Mouse (Mus musculus) thymus, postnatal 4 days (tissue): ENCODE results near the gene 1110008L16Rik.
A peak's percentile ranks its signal among the peaks of the same experiment; 100 is the strongest.
"Not testable (repeated sequence)": the region's sequence is repeated elsewhere in the genome, so short reads cannot be mapped to it uniquely, and the experiment has no call there.

Experiments
- DNase-seq: peaks from one replicate; pipeline ENCODE4 v3.0.0; 2021

The 1110008L16Rik gene

DNA sequence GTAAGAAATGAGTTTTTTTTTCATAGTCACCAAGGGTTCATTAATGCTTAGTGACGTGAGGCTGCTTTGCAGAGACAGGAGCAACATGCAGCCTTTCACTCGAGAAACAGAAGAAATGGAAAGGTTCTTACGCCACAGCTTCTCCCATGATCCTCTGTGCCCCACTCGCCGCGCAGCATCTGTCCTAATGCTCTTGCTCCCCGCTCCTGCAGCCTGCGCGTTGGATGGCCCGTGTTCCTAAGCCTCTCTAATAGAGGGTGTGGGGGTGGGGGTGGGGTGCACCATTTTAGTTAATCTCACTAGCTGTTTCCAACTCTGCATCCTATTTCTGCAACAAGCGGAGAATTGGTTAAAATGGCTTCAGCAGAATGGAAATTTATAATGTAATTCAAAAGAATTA, 44.6 kb downstream of the 1110008L16Rik start:
- no peak for DNase-seq

DNA sequence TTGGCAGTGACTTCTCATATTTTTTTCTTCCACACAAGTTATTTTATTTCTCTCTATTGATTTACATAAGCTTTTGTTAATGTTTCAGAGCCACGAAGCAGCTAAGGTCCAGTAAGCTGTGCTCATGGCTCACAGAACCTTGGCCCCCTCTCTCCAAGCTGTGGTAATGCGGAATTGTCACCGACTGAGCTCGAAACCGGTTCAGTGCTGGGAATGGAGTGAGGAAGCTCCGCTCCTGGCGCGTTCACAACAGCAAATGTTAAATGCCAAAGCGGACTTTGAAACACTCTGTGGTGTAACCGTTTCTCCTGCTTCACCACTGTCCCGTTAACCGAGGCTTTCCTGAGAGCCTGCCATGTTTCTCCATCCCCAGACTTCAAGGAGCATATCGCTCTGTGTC, 45.2 kb downstream of the 1110008L16Rik start:
- no peak for DNase-seq

DNA sequence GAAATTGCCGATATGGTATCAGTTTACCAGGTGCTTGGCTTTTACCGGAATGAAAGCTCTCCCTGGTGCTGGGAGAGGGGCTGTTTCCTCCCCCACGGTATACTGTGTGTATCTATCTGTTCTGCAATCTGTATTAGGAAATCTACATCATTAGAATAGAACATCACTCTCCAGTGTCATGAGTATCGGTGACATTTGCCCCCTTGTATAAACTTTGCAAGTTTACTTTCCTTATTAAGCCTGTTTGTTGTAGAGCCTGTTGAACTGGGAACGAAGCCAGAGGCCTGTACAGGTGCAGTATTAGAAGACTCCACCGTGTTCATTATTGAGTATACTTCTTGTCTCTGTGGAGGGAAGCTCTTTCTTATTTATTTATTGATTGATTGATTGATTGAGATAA, 54.0 kb downstream of the 1110008L16Rik start:
- no peak for DNase-seq

DNA sequence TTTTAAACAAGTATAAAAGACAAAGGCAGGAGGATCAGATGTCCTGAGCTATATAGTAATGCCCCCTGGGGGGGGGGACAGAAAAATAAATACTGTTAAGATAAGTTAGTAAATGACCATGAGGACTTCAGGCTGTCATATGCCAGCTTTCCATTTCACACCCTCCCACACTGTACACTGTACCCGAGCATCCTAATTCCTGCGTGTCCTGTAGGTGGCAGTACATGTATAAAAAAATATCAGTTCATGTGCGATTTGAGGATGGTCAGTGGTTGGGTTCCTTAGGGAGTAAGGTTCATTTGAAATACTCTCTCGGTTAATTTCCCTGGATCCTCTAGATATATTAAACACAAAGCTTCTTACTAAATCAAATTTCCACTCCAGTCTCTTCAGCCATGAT, 55.5 kb downstream of the 1110008L16Rik start:
- DNase-seq: peak; percentile 60

DNA sequence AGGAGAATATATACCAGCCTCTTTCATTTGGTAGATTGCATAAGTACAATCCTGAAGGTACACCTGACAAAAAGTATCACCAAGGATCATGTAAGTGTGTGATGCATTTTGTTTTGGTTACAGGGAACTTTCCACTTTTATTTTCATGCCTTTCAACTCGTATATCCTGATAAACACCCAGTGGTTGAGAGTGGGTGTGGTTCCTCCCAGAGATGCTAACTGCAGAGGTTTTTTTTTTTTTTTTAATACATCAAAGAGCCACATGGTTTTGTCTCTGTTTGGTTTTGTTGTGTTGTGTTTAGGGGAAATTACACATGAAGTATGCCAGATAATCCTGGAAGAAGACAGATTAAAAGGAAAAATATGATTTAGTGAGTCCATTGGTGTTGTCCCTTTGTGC, 57.9 kb downstream of the 1110008L16Rik start:
- no peak for DNase-seq

DNA sequence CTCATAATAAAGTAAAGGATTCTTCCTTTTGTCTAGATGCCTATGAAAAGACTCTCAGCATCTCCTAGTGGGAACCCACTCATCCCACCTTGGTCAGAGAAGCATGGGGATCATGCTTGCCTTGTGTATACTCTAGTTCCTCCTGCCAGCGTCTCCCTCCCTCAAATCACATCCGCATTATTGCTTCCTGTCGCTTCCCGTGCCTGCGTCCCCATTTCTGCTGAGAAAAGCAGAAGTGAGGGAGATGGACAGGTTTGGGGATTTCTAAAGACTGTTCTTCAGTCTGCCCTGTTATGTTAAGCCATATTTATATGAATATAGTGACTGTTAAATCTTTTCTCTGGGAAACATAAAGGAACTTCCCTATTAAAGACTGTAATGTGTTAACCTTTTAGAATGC, 61.6 kb downstream of the 1110008L16Rik start:
- no peak for DNase-seq

DNA sequence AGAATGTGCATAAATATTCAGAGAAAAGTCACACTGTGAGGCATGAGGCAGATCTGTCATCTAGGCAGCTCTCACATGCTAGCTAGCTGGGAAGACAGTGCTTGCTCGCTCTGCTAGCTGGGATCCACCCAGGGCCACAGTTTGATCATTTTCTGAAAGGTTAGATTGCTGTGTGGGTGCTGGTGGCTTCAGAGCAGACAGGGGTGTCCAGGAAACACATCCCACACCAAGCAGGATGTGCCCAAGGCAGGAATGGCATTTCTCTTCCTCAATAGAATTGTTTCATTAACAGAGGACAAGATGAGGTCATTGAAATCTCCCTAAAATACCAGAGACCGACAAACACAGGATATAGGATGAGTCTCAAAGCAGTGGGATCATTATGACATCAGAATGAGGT, 65.7 kb downstream of the 1110008L16Rik start:
- no peak for DNase-seq

DNA sequence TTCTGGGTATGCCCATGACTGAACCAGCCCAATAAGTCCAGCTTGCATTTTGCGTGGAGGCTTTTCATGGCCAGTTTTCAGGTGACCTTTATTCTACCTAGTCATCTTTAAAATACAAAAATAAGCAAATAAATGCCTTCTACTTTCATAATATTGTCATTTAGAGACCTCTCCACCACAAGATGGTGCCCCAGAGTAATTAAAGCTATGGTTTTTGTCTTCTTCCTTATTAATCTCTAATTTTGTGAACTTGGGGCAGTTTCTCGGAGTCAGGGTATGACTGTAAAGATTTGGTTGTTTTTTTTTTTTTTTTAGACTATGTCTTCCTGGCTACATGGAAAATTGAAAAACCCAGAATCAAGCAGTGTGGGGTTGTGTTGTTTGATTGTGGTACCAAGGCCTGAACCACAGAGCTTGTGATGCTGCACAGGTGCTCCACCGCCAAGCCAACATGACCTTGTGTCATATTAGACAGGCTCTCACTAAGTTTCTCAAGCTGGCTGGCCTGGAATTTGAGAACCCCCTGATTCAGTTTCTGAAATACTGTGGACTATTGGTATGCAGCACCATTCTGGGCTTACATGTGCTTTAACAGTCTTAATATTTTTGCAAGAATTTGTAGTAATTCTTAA, 73.2 kb downstream of the 1110008L16Rik start:
- no peak for DNase-seq

DNA sequence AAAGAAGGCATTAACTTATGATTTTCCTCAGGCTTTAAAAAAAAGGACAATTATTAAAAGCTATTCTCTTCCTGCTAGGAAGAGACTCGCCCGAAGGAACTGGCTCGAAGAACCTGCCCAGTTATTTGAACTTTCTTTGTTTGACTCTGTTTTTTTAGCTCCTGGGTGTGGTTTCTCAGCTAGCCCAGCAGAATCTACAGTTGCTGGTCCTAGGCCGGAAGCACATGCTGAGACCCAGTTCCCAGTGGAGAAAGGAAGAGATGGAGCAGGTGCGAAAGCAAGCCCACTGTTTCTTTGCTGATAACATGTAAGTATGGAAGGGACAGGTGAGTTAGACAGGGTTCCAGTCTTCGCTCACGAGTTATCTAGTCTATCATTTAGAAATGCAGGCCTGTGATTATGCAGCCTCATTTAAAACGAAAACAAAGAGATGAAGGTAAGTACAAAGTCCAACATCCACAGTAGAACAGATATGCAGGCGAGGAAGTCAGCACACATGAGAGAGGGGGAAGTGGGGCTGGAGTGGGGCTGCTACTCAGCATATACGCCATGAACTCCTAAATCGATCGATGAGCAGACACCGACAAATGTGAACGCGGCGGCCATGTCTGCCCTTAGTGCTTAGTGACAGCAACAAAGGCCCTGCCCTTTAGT, 77.7 kb downstream of the 1110008L16Rik start:
- no peak for DNase-seq

DNA sequence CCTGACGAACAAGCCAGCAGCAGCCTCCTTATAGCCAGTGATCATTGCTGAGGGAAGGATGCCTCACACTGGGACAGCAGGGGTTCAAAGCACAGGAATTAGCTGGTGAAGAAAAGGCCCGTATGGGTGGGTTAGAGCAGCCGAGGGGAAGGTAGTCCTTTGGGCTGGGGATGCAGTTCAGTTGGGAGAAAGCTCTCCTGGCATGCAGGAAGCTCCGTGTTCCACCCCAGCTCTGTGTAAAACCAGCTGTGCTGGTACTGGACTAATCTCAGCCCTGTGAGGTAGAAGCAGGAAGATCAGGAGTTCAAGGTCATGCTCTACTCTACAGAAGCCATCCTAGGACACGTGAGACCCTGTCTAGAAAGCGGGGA, 78.2 kb downstream of the 1110008L16Rik start:
- DNase-seq: no peak

DNA sequence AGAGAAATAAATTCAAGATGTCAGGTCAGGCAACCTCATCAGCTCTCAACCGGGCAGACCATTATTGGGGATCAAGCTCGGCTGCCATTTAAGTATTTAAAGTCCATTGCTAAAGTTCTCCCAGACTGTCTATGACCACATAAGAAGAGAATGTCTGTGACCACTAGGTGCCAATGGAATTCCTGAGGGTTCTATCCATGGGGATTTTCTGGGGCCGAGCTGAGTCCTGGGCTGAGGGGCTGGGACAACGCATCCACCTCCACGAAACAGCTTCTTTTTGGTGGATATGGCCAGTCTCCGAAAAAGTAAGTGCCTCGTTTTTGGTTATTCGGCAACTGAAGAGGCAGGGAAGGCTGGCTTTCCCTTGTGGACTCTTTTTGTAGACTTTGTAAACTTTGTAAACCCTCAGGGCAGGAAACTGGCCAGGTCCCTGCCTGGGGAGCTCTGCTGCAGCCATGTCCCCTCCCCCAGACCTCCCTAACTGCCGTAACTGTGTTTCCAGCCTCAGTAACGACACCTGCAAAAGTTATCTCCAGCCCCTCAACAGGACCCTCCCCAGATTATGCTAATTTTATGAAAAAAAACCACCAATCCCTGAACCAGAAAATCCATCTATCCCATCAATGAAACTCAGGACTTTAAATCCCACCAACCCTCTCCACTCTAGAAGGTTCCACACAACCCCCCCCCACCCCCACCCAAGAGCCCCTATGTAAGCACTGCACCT, 84.8 kb downstream of the 1110008L16Rik start, which contains the start of gene Psma6:
Gene Psma6, plus strand, starts transcription at position 200 of the 727 bp plus-strand sequence.
- peak; percentile 41 for DNase-seq

DNA sequence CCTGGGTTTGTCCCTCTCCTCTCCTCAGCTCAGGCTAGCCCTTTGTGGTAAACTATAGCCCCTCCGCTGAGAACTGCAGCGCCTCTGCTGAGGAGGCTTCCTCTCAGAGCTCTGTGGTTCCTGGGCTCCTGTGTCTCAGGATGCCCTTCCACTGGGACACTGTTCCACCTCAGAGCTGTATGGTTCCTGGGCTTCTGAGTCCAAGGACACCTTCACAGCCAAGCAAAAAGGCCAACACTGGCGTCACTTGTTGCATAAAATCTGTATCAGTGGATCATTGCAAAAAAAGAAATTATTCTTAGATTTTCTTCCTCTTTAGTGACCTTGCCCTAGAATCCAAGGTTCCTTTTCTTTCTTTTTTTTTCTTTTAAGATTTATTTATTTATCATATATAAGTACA, 85.4 kb downstream of the 1110008L16Rik start:
- DNase-seq: no peak

DNA sequence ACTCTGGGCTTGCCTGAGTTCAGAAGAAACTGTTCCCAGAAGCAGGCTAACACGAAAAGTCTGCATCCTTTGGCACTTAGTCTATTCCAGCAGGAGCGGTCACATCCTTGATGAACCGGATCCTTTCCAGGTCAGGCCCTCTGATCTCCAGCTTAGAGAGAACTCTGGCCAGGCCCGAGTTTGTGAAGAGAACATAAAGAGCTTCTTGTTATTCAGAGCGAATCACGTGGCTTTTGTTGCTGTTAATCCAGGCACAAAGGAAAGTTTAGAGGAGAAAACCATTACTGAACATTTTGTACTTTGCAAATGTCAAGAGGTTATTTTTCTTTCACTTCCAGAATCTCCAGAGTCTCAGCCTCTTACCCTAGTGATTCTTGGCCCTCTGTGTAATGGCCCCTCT, 86.6 kb downstream of the 1110008L16Rik start:
- no peak for DNase-seq

DNA sequence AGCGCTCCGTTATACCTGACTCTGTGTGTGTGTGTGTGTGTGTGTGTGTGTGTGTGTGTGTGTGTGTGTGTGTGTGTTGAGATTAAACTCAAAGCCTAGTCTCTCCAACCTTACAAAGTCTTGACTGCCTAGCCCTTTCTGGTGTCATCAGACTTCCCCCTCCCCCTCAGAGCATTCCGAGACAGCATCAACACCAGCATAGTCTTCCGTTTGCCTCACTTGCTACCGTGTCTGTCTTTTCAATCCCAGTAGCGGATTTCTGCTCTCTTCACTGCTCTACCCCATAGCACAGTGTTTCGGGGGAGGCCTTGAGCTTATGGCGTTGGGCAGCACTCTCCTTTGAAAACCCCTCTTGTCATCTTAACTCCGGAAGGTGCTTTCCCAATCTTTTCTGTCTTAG, 87.1 kb downstream of the 1110008L16Rik start:
- DNase-seq: no peak

DNA sequence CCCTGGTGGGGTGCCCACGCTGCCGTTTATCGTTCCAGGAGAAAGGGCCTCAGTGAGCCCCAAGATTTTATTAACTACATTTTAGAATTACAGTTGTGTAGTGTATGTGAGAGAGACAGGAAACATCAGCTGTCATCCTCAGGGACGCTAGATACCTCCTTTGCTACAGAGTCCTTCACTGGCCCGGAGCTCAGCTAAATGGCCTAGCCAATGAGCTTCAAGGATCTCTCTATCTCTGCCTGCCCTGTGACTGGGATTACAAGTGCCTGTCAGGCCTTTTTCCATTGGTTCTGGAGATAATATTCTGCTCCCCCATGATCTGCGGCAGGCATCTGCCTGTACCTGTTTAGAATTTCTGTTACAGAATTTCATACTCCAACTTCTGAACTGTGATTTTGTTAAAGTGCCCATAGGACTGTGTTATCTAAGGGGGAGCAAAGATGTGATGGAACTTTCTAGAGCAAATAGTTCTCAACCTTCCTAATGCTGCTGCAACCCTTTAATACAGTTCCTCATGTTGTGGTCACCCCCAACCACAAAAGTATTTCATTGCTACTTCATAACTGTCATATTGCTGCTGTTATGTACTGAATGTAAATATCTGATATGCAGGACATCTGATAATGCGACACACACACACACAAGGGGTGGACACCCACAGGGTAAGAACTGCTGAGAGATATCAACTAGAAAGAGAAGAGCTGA, 87.9 kb downstream of the 1110008L16Rik start:
- DNase-seq: peak; percentile 38

DNA sequence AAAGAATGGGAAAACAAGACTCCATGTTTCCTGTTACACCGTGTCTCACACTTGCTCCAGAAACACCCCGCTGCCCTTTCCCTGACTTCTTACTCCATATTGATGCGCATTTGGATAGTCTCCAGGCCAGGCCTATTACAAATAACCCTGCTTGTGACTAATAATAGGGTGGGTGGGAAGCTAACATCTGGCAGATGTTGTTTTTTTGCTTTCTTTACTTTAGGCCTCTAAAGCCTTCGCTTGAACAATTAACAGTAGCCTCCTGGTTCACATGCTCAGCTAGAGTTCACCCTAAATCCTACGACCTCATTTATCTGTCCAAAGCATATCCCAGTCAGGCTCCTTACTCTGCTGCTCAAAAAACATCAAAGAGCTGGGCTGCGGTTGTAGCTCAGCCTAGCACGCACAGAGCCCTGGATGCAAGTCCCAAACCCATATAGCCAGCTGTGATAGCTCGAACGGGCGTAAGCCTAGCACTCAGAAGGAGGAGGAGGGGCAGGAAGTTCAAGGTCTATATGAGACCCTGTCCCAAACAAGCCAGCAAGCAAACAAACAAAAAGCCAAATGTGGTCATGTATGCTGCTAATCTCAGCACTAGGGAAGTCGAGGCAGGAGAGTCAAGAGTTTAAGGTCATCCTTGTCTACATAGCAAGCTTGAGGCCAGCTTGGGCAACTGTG, 88.5 kb downstream of the 1110008L16Rik start:
- peak; percentile 72 for DNase-seq

DNA sequence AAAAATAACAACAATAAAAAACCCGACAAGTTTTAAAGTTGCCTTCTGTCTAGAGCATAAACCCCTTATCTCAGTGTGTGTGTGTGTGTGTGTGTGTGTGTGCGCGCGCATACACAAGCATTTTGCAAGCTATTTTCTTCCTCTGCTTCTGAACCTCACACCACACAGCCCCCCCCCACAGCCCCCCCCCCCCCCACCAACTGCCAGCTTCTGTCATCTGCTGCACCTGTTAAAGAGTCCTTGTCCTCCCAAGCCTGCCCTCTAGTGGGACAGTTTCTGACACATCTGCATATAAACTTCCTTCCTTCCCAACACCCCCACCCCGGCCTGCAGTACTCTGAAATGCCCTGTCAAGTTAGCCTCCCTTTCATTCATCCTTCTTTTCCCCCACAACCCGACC, 89.1 kb downstream of the 1110008L16Rik start:
- DNase-seq: peak; percentile 96

DNA sequence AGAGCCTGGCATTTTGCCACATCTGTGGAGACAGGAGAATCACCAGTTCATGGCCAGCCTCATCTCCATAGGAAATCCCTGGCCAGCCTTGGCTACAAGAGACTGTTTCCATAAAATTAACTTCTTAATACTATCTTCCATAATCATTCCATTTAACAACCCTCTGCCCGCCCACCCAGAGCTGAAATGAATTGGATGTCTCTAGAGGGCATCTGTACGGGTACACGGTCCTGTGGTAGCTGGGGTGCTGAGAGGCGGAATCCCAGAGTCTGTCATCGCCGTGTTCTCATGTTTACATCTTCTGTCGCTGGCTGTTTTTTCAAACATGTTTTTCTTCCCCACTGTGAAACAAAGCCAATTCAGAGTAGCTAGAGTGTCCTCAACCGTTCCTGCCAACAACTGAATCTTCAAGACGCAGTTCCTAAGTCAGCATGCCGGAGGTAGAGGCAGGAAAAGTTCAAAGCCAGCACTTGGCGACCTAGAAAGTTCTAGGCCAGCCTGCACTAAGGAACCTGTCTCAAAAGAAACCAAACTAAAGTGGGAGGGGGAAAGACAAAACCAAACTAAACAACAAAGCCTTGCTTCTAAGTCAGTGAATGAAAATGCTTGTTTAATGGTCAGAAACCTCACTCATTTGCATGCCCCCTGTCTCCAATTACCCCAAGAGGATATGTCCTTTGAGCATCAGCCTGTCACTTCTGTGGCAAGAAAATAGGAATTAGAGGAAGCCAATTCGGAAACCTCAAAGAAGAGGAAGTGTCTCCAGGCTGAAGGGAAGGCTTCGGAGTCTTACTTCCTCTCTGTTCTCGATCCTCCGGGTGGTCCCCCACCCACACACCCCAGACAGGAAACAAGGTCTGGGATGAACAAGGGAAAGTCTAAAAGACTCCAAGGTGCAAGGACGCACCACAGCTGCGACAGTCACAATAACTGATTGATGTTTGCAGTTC, 90.0 kb downstream of the 1110008L16Rik start:
- peak; percentile 62 for DNase-seq

DNA sequence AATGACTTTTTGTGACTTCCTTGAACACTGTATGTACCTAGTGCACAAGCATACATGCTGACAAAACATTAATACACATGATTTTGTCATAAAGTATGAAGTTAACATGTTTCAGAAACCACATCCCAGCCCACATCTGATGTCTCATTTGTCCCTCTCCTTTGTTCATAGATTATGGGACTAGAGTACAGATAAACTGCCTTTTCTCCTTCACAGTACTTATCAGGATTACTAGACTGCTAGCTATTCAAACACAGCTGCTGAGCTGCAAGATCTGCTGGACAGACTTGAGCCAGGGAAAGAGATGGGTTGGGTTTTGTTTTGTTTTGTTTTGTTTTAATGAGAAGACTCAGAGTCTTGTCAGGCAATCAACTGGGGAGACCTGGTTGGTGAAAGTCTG, 92.7 kb downstream of the 1110008L16Rik start:
- DNase-seq: no peak

DNA sequence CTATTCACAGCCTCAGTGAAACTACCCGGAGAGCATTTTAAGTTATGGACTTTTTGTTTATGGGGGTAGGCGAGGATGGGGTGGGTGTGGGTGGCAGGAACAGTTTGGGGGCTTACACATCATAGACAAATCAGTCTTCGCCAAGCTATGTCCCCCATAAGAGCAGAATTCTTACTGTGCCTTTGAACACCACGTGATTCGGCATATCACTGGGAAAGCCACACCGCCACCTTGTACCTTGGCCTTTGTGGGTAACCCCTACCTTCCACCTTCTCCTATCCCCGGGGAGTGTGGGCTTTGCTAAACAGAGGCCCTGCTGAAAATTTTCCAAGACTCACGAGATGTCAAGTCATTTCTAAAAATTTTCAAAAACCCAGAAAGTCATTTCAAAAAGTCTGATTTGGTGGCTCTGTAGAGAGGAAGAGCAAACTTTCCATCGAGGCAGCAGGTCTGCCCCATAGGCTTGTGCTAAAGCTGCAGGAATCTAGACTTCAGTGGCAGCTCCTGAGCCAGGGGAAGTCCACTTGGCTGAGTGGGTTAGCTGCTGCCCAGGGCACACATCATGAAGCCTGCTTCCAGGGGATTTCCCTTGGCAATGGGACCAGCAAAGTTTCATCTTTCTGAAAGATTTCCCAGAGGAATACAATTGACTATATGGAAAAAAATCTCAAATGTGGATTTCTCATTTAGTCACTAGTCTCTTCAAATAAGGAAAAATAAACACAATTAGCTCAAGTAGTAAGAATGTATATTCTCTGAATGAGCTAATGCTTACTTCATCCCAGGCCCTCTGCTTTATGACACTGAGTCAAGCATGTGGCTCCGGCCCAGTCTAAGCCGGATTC, 93.6 kb downstream of the 1110008L16Rik start:
- no peak for DNase-seq

DNA sequence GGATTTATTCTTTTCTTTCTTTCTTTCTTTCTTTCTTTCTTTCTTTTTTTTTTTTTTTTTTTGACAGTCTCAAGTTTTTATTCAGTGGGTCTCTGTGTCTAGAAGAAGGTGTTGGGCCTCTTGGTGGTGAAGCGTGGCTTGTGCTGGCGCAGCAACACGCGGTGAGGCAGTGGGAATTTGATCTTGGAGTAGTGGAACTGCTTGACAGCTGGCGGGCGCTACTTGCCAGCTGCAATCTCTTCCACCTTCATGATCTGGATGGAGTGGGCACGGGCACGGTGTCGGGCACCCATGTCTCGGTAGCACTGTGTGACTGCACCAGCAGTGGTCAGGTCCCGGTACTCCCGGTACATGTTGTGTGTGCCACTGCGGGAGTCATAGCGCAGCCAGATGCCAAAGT, 96.2 kb downstream of the 1110008L16Rik start:
- not testable (repeated sequence) for DNase-seq
